Mouse (Mus musculus) c-Kit-positive CD71-positive TER-119-positive erythroid progenitor cells, embryonic 14.5 days (primary cell): ENCODE data around the gene Mxd1.

Experiments used
- DNase-seq: peaks from one replicate; pipeline ENCODE4 v3.0.0-alpha.2; 2013; ENCODE audit warnings: low spot score

Gene Mxd1

DNA sequence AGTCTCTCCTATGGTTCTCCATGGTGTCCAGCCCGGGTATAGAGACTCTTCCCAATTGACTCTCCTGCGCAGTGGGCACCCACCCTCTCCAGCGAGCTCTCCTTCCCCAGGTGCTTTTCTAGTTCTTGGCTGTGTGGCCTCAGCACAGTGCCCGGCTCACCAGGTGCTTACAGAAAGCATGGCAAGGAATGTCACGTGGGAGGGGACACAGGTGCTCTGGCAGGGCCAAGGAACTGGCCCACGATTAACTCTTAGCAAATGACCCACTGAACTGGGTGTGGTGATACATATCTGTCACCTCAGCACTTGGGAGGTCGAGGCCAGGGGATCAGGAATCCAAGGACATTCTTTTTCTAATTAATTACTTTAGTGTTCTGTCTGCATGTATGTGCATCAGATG, 22.8 kb downstream of the Mxd1 start:
- no peak for DNase-seq

DNA sequence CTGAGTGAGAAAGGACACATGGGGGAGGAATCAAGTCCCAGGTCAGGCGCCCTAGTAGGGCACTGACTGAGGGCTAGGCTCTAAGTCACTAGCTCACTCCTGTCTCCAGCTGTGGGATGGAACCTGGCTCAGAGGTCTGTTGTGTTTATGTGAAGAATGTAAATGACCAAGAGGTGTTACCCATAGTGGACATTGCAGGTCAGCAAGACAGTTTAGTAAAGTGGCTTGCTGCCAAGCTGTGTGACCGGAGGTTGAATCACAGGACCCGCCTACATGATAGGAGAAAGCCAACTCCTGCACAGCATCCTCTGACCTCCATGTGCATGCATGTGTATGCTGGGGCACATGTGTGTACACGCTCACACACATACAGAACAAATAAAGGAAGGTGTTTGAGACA, 23.4 kb downstream of the Mxd1 start:
- no peak for DNase-seq

GRCm38 (mm10) chr6:86644775-86645400, 24.1 kb downstream of the Mxd1 start:
- DNase-seq: no peak

- no peak for DNase-seq
Measured at GRCm38 (mm10) chr6:86641716-86642115, 27.2 kb downstream of the Mxd1 start.

- no peak for DNase-seq
Measured at GRCm38 (mm10) chr6:86640776-86641175, 28.2 kb downstream of the Mxd1 start.

DNA sequence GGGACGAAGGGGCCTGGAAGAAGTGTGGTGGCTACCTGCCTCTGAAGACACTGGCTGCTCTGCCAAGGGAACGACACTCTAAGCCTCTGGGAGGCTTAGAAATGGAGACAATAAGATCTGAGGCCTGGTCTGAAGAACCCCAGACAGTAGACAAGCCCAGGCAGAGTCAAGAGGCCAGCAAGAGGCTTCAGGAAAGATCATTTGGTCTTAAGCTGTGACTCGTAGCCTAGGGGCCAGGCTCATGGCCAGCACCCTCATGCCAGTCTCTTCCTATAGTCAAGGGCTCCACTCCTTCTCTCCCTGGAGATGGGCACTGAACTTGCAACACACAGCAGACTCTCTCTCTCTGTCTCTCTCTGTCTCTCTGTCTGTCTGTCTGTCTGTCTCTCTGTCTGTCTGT, 28.8 kb downstream of the Mxd1 start:
- no peak for DNase-seq

GRCm38 (mm10) chr6:86639180-86640160, 29.5 kb downstream of the Mxd1 start:
- peak; percentile 93 for DNase-seq

DNA sequence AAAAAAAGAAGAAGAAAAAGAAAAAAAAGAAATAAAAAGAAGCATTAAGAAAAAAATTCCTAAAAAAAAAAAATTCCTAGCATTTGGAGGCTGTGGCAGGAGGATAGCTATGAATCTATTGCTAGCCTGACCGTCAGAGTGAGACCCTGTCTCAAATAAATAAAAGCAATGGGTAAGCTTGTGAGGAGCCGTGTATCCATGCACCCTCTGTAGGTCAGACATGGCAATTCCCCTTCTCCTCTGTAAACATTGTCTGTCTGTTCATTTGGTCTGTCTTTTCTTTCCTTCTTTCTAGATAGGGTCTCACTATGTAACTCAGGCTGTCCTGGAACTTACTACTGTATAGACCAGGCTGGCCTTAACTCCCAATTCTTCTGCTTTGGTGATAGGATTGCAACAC, 30.5 kb downstream of the Mxd1 start:
- DNase-seq: no peak

DNA sequence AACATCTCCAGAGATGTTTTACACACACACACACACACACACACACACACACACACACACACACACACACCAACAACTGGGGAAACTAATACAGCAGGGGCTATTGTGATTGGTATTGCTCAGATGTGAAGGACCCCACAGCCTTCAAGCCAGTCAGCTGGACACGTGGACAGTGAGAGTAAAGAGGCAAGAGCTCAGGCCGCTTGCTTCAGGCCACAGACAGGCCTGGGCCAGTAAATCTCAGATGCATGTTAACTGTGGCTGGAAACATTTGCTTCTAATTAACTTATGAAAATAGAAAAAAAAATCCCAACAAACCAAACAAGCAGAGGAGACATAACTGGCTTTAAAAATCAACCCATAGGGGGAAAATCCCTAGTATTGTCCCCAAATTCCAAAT, 31.1 kb downstream of the Mxd1 start:
- no peak for DNase-seq

- peak; percentile 88 for DNase-seq
Measured at GRCm38 (mm10) chr6:86637171-86637835, 31.7 kb downstream of the Mxd1 start.

GRCm38 (mm10) chr6:86636495-86636894, 32.5 kb downstream of the Mxd1 start:
- peak; percentile 65 for DNase-seq

GRCm38 (mm10) chr6:86630141-86630540, 38.8 kb downstream of the Mxd1 start:
- DNase-seq: no peak

DNA sequence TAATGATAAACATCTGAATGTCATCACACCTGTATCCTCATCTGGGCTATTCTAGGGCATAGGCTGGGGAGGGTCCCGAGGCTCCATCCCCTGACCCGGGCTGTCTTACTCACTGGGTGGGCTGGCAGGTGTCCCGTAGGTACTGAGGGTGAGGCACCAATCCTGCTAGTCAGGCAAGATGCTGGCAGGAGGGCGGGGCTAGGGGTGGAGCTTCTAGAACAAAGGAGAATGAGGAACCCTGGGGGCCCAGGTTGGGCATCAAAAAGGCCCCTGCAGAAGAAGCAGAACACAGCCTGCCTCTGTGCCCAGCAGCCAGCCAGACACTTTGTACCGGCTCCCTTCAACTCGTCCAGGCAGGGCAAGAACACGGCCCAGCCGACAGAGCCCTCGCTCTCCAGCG, 41.0 kb downstream of the Mxd1 start, which contains the start of gene Asprv1:
TSS of gene Asprv1 (plus strand) at position 219 of the 400 bp plus-strand sequence.
- DNase-seq: no peak

- no peak for DNase-seq
Measured at GRCm38 (mm10) chr6:86624074-86625030, 44.6 kb downstream of the Mxd1 start.

GRCm38 (mm10) chr6:86623201-86623600, 45.8 kb downstream of the Mxd1 start:
- DNase-seq: no peak

GRCm38 (mm10) chr6:86615301-86615700, 53.7 kb downstream of the Mxd1 start:
- DNase-seq: no peak

- DNase-seq: no peak
Measured at GRCm38 (mm10) chr6:86610714-86611113, 58.2 kb downstream of the Mxd1 start.

DNA sequence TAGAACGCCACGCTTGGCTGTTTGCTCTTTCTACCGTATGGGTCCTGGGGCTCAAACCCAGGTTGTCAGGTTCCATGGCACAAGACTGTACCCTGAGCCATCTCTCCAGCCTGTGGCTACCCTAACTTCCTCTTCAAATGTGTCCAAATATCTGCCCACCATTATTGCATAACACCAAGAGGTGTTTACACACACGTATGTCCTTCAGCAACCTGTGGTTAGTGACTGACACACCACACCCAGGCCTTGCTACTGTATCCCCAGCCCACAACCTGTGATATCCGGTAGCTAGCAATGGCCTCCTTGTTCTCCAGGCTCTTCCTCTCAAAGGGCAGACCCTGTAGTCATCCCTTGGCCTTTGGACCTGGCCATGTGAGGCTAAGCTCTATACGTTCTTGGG, 59.7 kb downstream of the Mxd1 start:
- no peak for DNase-seq

- no peak for DNase-seq
Measured at GRCm38 (mm10) chr6:86607471-86607870, 61.5 kb downstream of the Mxd1 start.

DNA sequence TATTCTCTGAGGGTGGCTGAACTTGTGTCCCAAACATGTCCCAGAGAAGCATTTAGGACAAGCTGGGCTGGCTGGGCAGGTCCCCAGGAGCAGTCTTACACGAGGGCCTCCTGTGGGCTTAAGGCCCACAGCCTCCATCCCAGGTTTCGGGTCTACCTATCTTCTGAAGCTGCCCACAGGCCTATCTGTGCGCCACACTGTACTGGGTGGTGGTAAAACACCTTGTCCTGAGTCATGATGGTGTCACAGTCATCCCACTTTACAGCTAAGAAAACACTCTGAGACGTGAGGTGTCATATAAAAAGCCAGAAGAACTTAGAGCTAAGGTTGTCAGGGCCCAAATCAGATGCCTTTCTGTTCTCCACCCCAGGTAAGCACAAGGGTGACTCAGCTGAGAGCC, 62.7 kb downstream of the Mxd1 start:
- DNase-seq: no peak

GRCm38 (mm10) chr6:86605260-86605659, 63.7 kb downstream of the Mxd1 start:
- DNase-seq: no peak
